Mouse (Mus musculus): ENCODE data around the gene Gm17409.
A peak's percentile ranks its signal among the peaks of the same experiment; 100 is the strongest.

The Gm17409 gene

DNA sequence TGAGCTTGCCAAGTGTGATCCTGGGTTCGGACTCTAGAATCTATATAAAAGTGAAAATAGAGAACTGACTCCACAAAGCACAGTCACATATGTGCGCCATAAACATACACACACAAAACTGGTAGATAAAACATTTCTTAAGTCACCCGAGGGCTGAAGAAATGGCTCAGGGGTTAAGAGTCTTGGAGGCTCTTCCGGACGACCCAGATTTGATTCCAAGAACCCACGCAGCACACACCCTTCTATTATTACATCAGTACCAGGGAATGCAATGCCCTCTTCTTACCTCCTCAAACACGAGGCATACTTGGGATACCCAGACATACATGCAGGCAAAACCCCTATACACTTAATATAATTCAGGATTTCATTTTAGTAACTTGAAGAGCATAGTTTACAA, at the start of gene Gm17409:
TSS of gene Gm17409 (plus strand) at position 301 of the 400 bp plus-strand sequence.
- no peak for DNase-seq (ENCODE audit: low spot score in 2 of 2)

DNA sequence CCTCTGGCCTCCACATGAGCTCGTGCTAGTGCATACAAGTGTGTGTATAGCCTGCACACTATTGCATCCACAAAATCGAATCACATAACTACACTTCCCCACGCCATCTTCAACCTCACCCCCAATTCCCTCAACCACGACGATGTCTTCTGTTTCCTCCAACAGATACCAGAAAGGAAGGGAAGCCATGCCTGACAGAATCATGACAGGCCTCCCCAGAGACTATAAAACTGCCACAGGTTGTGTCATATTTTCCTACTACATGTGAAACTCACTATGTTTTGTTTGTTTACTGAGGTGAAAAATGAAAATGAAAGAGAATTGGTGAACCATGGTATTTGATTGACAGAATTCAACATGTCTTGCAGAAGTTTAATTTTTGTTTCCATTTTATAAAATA, 46.6 kb upstream of the Gm17409 start:
- no peak for DNase-seq (ENCODE audit: low spot score in 2 of 2)

DNA sequence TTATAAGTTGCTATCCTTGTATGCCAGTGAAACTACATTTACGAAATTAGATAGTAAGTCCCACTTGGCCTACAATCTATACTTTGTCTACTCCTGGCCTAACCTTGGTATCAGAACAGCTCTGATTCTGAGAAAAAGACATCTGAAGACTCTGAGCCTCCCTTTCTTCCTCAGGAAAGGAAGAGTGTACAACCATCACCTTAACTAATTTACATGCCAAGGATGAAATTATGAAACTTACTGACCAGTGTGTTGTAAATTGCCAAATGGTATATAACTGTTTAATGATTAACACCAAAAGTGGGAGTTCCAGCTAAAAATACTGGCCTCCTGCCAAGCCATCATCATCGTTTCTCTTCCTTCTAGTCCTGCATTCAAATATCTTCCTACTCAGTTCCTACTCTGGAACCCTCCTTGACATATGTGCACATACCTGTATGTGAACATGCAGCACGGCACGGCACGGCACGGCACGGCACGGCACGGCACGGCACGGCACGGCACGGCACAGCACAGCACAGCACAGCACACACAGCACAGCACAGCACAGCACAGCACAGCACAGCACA, 44.4 kb upstream of the Gm17409 start:
- no peak for DNase-seq (ENCODE audit: low spot score in 2 of 2)

DNA sequence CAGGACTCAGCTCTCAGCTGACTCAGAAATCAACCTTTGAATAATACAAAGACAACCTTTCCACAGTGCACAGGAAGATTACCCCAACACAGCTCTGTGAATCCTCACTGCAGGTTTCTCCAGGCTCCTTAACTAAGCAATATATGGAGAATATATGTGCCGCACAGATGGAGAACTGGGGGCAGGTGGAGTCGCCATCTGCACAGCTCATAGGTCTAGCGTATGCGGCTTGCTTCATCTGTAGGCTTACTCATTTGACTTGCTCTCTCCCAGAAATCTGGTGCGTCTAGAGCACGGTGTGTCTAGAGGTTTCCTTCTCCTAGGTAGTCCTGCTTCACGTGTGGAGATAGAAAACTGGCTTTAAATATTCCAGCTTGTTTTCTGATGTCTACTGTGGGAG, 37.7 kb upstream of the Gm17409 start:
- peak; percentile 51 to 52 for DNase-seq (ENCODE audit: low spot score in 2 of 2)

DNA sequence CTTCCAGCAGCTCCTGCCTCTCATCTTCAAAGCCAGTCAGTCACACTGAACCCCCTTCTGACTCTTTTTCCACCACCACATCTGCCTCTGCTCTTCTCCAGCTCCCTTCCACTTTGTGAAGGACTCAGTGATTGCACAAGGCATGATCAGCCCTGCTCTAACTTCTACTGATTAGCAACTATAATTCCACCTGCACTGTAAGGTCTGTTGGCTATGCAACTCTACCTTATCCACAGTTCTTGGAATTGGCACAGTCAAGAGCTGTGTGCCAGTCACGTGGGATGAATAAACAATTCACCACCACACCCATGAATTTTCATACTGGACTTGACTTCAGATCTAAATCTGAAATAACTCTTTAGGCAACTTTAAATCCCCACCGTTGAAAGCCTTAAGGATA, 36.6 kb upstream of the Gm17409 start:
- no peak for DNase-seq (ENCODE audit: low spot score in 2 of 2)

DNA sequence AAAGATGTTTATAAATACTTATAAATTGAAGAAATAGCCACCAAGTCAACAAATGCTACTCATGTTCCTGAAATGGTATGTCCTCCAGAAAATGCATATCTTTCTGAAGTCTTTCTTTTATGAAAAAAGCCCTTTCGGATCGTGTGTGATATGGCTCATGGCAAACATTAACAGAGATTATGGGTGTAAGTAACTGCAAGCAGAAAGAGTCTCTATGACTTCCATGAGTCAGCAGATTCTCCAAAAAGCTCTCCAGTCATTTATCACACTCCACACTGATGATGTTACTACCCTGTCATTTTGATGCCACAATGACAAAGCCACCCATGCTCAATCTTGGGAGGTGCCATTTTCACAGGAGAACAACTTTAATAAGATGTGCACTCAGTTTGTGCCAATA, 35.5 kb upstream of the Gm17409 start:
- no peak for DNase-seq (ENCODE audit: low spot score in 2 of 2)

DNA sequence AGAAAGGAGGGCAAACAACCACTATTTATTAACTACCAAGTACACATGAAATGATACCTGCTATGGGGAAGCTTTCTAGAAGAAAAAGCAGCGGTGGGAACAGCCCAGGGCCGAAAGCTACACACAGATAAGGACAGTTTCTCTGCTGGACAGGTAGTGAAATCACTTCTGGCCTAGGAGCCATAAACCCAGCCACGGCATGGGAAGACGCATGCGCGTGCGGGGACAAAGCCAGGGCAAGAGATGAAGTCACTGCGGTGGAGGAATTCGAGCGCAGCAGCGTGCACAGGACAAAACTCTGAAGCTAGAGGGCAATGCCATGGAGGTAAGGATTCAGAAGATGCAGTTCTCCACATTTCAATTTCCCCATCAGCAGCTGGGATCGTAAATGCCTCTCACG, 34.4 kb upstream of the Gm17409 start:
- DNase-seq (ENCODE audit: low spot score in 2 of 2) = no peak

DNA sequence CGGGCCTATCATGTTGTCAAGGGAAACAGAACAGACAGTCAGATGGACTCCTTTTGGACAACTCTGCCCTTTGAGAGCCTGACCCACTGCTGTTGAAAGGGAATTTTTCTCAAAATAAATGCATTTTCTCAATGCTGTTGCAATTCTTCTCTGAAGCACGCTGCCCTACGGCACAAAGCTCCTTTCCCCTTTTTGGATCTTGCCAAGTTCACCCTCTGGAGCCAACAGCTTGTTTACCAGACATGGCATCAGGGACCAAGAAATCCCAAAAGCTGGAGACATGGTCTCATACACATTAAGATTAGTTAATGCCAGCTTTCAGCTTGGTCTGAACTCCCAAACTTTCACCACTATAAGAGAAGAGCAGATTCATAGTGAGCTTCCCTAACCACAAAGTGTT, 33.0 kb upstream of the Gm17409 start:
- DNase-seq (ENCODE audit: low spot score in 2 of 2) = no peak

DNA sequence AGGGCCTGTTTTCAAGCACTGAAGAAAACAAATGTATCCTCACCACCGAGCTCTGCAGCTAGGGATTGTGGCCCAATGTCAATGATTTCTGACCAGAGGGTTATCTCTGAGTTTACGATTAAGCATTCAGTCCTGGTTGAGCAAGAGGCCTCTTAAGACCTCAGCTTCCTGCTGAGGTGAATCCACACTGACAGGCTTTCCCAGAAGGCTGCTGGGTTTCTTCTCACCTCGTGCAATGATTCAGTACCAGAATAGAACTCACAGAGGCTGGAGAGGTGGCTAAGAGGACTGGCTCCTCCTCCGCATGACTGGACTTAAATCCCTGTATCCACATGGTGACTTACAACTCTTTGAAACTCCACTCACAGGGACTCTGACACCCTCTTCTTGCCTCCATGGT, 26.8 kb upstream of the Gm17409 start:
- DNase-seq (ENCODE audit: low spot score in 2 of 2) = no peak

DNA sequence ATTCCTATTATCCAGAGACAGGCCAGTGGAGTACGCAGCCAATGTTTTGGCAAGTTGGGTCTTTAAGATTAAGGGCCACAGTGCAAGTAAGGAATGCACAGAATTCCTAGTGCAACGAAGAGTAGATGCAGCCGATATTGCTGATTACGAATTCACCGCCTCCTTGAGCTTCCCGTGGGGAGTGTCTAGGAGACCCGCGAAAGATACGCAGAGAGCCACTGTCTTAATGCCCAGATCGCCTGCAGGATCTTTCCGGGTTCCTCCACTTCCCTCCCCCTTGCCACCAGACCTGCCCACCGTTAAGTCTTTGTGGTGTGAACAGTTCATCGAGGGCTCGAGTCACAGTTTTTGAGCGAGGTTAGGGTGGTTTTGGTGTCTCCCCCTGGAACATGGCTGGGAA, 22.9 kb upstream of the Gm17409 start:
- no peak for DNase-seq (ENCODE audit: low spot score in 2 of 2)

DNA sequence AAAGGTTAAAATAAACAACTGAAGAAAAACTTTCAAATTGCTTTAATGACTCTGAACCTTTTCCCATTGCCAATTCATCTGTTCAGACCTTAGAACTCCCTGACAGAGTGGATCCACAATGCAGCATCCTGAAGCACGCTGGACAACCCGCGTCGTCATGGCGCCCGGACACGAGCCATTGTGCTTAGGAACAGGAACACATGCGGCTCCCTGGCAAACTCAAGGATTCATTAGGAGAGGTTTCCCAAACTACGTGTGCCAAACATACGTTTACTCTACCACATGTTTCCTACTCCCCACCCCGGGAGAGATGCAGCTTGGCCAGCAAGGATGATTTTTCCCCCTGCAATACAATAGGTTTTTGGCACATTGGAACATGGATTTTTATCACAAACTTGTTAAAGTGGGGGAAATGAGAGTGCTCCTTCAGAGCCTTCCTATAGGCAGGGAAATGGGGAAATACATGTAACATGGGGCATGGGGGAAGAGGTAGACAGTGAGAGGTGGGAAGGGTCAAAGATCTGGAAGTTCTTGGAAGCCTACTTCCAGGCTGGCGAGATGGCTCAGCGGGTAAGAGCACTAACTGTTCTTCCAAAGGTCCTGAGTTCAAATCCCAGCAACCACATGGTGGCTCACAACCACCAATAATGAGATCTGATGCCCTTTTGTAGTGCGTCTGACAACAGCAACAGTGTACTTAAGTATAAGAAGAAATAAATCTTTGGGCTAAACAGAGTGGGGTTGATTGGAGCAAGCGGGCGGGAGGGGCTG, 15.6 kb upstream of the Gm17409 start:
- no peak for DNase-seq (ENCODE audit: low spot score in 2 of 2)

DNA sequence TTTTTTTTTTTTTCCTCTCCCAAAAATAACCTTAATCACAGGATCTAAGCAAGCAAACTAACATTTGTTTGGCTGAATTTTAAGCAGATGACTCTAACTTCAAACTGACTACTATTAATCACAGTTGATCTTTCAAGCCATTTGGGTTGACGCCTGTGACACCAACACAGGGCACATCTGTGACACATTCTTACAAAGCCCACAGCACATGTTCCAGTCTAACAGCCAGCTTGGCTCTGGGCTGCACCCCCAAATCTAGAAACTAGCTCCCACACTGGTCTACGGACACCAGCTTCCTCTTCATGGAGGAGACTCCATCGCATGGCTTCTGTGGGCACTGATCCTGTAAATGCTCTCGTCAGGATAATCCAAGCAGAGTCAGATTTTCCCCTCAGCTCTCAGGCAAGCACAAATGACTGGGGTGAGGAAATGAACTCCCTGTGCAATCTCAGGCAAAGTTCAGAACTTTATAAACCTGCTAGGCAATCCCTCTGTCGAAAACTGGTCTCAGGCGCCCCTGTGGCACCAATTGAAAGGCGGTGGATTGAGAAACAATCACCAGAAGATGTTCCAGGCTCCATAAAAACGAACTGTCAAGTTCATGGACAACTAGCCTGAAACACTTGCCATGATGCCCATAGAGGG, 13.0 kb upstream of the Gm17409 start:
- no peak for DNase-seq (ENCODE audit: low spot score in 2 of 2)

DNA sequence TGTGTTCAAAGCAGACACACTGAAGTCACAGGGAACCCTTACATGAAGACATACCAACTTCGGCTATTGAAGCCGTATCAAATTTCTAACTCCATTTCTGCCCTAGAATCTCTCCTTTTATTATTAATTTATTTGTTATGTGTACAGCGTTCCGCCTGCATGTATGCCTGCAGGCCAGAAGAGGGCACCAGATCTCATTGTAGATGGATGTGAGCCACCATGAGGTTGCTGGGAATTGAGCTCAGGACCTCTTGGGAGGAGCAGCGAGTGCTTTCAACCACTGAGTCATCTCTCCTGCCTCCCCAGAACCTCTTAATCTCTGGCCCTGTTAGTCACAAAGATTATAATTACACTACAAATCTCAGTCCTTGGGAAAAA, 12.4 kb upstream of the Gm17409 start:
- DNase-seq (ENCODE audit: low spot score in 2 of 2) = no peak

DNA sequence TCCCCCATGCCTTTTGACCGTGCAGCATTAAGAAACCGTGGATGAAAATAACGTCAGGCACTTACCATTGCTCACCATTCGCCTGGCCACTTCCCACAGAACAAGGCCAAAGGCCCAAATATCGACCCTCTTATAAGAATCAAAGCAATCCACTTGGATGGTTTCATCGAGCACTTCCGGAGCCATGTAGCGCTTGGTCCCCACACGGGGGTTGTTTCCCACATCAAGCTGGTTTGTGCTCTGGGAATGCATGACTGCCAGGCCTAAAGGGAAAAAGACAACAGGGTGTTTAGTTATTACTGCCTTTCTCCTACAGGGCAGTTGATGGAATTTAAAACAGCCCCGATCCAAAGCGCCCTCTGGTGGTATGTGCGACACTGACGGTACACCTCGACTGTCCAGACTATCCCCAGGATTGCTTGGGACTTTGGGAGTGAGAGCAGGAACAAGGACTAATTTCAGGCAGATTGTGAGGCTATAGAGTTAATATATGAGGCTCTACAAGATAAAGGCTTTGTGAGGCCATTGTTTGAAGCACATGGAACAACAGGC, 11.0 kb upstream of the Gm17409 start:
- DNase-seq (ENCODE audit: low spot score in 2 of 2) = peak; percentile 41 to 48

DNA sequence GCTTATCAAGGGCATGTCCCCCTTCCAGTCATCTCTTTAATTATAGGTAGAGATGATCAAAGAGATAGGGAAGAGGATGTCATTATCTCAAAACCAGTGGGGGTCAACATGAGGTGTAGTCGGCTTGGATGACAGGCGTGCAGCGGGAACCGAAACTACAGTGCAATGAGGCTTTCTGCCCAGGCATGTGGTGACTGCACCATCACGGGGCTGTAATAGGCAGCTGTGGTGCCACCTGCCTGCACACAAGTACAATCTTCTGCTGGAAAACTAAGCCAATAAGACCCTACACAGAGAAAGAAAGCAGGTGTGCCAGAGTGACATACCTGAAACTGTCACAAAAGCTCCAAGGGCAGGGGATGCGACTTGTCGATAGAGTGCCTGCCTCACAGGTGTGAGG, 374 bp downstream of the Gm17409 start:
- DNase-seq (ENCODE audit: low spot score in 2 of 2) = no peak

DNA sequence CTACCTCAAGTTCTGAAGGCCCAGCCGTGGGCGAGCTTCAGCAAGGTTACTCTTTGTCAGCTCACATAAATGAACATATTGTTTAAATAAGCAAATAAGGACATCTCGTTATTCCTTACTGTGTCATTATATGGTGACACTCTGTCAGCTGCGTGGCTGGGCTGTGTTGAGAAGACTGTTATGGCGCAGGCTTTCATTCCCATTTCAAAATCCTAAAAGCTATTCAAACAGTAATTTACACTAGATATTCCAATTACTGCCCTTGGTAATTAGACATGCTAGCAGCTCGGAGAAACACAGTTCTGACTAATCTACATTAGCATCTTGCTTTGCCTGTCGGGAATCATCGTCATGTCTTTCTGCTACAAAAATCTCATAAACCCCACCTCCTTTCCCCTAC, 5.7 kb downstream of the Gm17409 start:
- DNase-seq (ENCODE audit: low spot score in 2 of 2) = no peak

DNA sequence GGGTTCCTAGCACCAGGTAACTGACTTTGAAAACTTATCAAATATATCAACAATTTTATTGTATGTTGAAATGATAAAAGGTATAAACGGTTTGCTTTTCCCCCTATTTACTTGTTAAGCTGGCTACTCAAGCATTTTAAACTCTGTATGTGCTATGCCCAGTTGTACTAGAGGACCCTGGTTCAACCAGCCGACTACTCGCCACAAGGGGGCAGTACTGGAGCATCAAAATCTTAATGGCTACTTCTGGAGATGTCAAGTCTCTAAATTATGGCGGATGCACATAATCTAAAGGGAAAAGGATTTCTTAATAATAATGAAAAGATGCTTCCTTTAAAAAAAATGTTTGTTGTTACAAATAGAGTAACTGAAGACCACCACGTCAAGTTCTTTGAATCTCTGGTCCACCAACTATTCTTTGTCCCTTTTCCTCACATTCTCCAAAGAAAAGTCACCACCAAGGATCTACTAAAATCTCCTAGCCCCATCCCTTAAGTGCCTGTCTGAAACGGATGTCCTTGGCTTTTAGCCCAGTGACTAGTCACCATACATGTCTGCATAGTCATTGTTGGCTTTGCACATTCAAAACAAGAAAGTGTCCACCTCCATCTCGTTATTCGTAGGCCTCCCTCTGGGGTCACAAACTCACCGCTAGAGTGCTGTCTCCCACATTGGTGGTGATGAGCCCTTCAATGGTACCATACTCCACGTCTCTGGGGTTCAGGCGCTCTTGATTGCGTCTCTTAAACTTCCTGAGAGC, 7.2 kb downstream of the Gm17409 start:
- peak; percentile 76 to 81 for DNase-seq (ENCODE audit: low spot score in 2 of 2)

DNA sequence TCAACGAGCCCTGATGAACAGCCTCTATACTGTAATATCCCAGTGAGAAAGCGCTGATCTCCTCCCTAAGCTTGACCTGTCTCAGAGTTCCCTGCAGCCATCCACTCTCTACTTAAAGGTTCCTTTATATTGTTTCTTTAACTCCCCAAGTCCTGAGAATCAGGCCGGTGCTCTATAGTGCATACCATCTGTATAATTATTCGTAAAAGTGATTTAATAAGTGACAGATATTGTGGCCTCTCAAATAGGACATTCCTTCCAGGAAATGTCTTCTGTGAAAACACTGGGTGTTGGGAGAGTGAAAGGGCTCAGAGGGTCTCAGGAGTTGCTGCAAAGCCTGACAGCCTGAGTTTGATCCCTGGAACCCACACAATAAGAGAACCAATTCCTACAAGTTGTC, 8.2 kb downstream of the Gm17409 start:
- DNase-seq (ENCODE audit: low spot score in 2 of 2) = no peak

DNA sequence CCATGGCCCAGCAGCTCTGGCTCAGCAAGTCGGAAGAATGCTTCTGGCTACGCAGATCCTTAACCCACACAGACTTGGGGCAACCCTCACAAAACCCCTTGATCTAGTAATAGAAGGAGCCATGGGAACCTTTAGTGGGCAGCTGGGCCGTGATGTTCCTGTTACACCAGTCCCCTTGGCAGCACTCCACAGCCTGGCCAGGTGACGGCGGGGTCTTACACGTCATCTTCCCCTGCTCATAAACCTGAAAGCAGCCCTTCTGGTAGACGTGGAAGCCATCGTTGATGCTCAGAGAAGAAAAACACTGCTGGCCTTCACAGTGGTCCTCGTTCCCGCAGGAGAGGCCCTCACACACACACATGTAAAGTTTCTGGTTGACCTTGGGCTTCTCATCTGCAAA, 9.6 kb downstream of the Gm17409 start:
- DNase-seq (ENCODE audit: low spot score in 2 of 2) = no peak

DNA sequence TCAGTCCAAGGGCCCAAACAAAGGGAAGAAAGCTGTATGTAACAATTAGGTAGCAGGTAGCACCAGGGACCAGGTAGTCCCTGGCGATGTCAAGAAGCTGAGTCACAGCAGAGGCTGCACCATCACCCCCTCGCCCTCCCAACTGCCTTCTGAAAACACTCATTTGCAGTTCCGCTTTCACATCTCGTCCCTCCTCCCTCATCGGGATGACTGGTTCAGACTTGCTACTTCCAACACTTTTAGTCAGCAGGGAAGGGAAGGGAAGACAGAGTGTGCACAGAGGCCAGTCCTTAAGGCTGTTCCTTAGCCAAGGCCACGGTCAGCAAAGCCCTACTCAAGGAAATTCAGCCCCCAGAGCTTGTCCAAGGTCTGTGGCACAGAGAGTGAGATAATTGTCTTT, 10.8 kb downstream of the Gm17409 start:
- DNase-seq (ENCODE audit: low spot score in 2 of 2) = no peak

DNA sequence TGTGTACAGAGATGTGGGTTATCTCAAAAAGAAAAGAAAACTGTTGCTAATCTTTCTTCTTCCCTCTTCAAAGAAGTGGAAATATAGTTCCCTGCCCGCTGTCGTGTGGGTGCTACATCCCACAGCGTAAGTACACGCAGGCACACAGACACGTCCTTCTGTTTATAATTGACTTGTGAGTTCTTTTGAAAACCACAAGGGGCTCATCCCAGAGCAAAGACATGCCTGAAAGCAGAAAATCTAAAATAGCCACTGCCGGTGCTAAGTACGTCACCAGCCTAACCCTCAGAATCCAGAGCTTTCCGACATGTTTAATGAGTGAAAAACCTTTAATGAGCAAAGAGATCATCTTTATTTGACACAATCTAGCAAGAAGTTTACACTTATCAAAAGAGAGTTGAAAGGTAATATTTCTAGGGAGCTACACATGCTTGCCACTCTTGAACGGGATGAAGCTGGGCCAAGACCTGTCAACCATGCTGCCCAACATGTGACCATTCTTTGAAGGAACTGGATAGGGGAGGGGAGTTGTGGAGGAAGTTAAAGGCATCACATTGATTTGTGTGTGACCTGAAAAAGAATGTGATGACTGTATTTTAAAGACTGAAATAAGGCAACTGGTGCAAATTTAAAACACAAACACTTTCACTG, 11.7 kb downstream of the Gm17409 start:
- no peak for DNase-seq (ENCODE audit: low spot score in 2 of 2)
